Mouse (Mus musculus) lung, adult 2 months (tissue): ENCODE measurements around the gene Sprn.

Experiments
- CTCF ChIP-seq: fragments of 200-500 bp; IDR thresholded peaks from 2 replicates; pipeline ENCODE4 v1.5.1; 2011; ENCODE audit warnings: mild to moderate bottlenecking, low read length, control low read depth; ENCODE audit not compliant: insufficient read depth
- POLR2A ChIP-seq: fragments of 200-500 bp; IDR thresholded peaks from 2 replicates; pipeline ENCODE4 v1.6.1; 2011; ENCODE audit warnings: low read depth, mild to moderate bottlenecking, control low read depth, low read length, borderline replicate concordance; ENCODE audit errors: extremely low read depth

DNA sequence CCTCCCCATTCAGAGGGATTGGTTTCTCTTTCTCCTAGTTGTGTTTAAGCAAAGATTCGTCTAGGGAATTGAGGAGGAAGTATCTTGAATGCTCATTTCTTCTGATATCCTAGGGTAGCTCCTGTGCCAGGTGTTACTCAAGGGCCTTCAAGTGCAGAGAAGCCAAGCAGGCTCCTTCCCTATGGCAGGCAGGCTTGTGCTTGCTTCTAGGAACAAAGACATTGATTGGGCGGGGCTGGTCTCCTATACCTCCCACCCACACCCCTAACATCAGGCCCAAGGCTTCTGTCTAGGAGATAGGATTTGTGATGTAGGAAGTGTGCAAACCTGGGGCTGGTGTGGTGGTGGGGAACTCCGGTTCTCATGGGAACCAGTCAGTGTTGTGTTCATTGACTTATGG lies 27.7 kb downstream of the Sprn start:
- TF ChIP-seq CTCF (no peak), POLR2A (no peak)
